Mouse (Mus musculus) NIH3T3 (cell line): ENCODE measurements at regions not wholly inside any gene's neighbourhood (a gene's known extent, or its start where the extent isn't known, plus 50 kb on each side); places are given as distances from the start of the nearest gene placed in this dataset.
"Not testable (repeated sequence)": the region's sequence is repeated elsewhere in the genome, so short reads cannot be mapped to it uniquely, and the experiment has no call there.

Experiments
- DNase-seq: peaks from one replicate; pipeline ENCODE4 v3.0.0-alpha.2; 2012; ENCODE audit warnings: low read depth

GRCm38 (mm10) chr2:17845447-17846092, 114.3 kb upstream of the Nebl start:
- DNase-seq = not testable (repeated sequence)

GRCm38 (mm10) chr2:17844662-17845446, 113.6 kb upstream of the Nebl start:
- DNase-seq = peak; percentile 17

- DNase-seq = no peak
Observed at GRCm38 (mm10) chr2:17841963-17842362, 110.7 kb upstream of the Nebl start.

- no peak for DNase-seq
Observed at GRCm38 (mm10) chr2:17841546-17841945, 110.3 kb upstream of the Nebl start.

GRCm38 (mm10) chr2:17840941-17841498, 109.8 kb upstream of the Nebl start:
- no peak for DNase-seq

GRCm38 (mm10) chr2:17839649-17840048, 108.4 kb upstream of the Nebl start:
- no peak for DNase-seq

GRCm38 (mm10) chr2:17838859-17839581, 107.8 kb upstream of the Nebl start:
- no peak for DNase-seq

GRCm38 (mm10) chr2:17838381-17838680, 107.1 kb upstream of the Nebl start:
- no peak for DNase-seq

GRCm38 (mm10) chr2:17837541-17838380, 106.5 kb upstream of the Nebl start:
- no peak for DNase-seq

GRCm38 (mm10) chr2:17832726-17833125, 101.5 kb upstream of the Nebl start:
- peak; percentile 26 for DNase-seq

- no peak for DNase-seq
Observed at GRCm38 (mm10) chr2:17830216-17830615, 99.0 kb upstream of the Nebl start.

- no peak for DNase-seq
Observed at GRCm38 (mm10) chr2:17825271-17825670, 94.0 kb upstream of the Nebl start.

GRCm38 (mm10) chr2:17824176-17824575, 92.9 kb upstream of the Nebl start:
- no peak for DNase-seq

GRCm38 (mm10) chr2:17822621-17823006, 91.3 kb upstream of the Nebl start:
- DNase-seq = no peak

GRCm38 (mm10) chr2:17821878-17822620, 90.8 kb upstream of the Nebl start:
- no peak for DNase-seq

GRCm38 (mm10) chr2:17811943-17812670, 80.8 kb upstream of the Nebl start:
- DNase-seq = no peak
